Mouse (Mus musculus) left cerebral cortex, postnatal 10 days (tissue): Measurements from ENCODE around the gene Gm17374. TPM values are rescaled to one million over a fixed set of nuclear protein-coding genes. Genes with fewer than 3 reads are reported as not detected.
"Not testable (repeated sequence)": the region's sequence is repeated elsewhere in the genome, so short reads cannot be mapped to it uniquely, and the experiment has no call there.

ENCODE experiments used
- DNase-seq, 2 experiments: peaks; one replicate each; pipeline ENCODE4 v3.0.0; 2021 to 2022; ENCODE audit warnings: low spot score in 2 of 2, mixed read lengths in 1 of 2; ENCODE audit errors: extremely low spot score in 1 of 2
- intact Hi-C: fragments of 180-260 bp; cut with DNase I; formaldehyde crosslinking; loops from one replicate; pipeline ENCODE4 v1.15.1; 2025
- total RNA-seq, 2 experiments: library from RNA; stranded (reverse); gene quantifications; 2 replicates each; pipeline ENCODE4 v1.2.3; 2021

Gene Gm17374
- not detected for total RNA-seq

- intact Hi-C loops, result loop anchor here (10.0 kb wide), 1 partner anchor 727 kb away; no protein-coding TSS in a partner anchor
- not testable (repeated sequence) for DNase-seq
Observed at GRCm38 (mm10) chr2:140151743-140152142, at the start of gene Gm17374. Gene Gm17374, plus strand, starts transcription at chr2:140152043.

GRCm38 (mm10) chr2:140104951-140105350 lies 46.9 kb upstream of the Gm17374 start:
- DNase-seq, result peak in 1 of 2 experiments; percentile 8
- intact Hi-C loops, result no loop called here

DNA sequence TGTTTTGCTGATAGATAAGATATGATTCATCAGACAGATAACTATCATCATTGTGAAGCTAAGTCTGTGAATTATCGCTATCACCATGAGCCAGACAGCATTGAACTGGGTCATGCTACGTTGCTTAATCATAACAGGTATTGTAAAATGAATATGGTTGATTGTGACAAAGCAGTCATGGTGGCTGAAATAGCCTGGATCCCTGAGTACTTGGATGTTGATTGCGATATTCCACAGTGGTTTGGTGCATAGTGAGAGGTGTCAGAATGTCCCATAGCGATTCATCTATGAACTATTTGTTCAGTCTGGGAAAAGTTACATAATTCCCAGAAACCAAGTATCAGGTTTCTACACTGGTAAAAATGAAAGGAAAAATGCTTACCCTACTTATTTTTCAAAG lies 44.2 kb upstream of the Gm17374 start:
- DNase-seq, result no peak
- intact Hi-C loops, result no loop called here

- DNase-seq, result no peak
- intact Hi-C loops, result no loop called here
Observed at GRCm38 (mm10) chr2:140108945-140109344, 42.9 kb upstream of the Gm17374 start.

GRCm38 (mm10) chr2:140113851-140114250 lies 38.0 kb upstream of the Gm17374 start:
- DNase-seq, result peak in 1 of 2 experiments; percentile 31
- intact Hi-C loops, result no loop called here

DNA sequence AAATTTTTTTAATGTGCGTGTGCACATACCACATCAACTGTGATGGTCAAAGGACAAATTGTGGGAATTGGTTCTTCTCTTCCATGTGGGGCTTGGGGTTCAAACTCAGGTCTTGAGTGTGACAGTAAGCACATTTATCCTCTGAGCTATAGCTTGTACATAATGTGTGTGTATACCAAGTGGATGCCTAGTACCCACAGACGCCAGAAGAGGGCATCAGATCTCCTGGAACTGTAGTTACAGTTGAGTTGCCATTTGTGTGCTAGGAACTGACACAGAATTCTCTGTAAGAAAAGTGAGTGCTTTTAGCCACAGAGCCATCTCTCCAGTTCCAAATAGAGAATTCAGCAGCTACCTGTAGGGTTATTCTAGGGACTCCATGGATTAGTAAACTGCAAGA lies 26.3 kb upstream of the Gm17374 start:
- DNase-seq, result no peak
- intact Hi-C loops, result no loop called here

DNA sequence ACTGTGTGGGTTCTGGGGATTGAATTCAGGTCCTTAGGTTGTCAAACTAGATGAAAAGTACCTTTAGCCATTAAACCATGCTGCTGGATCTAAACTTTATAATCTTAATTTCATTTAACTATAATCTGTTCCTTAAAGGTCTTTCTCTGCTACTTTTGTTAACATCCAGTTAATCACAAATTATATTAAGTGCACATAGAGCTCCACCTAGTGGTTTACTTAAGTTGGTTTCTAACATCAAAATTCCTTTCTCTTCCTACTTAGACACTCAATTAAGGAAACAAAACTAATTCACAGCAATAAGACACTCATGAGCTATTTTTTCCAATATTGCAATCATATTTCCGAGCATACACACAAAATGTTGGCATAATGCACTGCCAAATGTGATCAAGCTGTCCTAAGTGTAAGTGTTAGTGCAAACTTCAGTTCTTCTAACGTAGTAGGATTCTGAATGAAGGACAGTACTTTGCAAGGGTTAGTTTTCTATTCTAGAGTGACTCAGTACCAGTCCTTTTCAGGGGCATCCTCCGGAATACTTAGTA lies 7.4 kb downstream of the Gm17374 start:
- peak in 1 of 2 experiments; percentile 17 for DNase-seq
- intact Hi-C loops, result loop anchor here (5.0 to 10.0 kb wide), 2 partner anchors 567 to 734 kb away; no protein-coding TSS in a partner anchor

GRCm38 (mm10) chr2:140163351-140163854 lies 11.6 kb downstream of the Gm17374 start:
- DNase-seq, result no peak
- intact Hi-C loops, result no loop called here

GRCm38 (mm10) chr2:140169057-140169456 lies 17.2 kb downstream of the Gm17374 start:
- intact Hi-C loops, result no loop called here
- DNase-seq, result no peak

- DNase-seq, result peak; percentile 95
- intact Hi-C loops, result no loop called here
Observed at GRCm38 (mm10) chr2:140170127-140170802, 18.4 kb downstream of the Gm17374 start, which contains the start of the genes Esf1 and Ndufaf5. Gene Esf1, minus strand, starts transcription at chr2:140170564. Gene Ndufaf5, plus strand, starts transcription at chr2:140170649.

DNA sequence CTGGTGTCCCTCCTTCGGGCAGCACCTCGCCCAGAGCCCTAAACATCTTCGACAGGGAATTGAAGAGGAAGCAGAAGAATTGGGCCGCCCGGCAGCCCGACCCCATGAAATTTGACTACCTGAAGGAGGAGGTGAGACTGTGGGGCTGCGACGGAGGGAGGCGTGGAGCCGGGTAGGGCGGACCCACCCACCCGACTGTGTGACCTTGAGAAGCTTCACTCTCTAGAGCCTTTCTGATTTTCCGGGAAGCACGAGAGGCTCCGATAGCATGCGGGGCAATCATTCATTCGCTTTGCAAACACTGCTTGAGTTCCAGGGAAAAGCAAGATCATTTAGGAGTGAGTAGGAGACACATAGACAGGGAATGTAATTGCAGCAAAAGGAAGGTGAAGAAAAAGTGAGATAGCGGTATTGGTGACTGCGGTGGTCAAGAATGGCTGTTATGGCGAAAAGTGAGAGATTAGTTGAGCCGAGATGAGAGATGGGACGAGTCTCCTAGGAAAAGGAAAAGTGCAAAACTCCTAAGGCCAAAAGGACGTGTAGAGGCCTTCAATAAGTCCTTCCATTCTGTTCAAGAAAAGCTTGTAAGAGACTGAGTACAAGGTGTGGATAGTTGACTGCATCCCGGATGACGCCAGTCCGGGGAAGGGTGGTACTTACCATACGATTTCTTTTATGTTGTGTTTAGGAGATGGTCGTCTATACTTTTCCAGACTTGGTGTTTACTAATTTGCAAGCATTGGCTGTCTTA lies 19.1 kb downstream of the Gm17374 start:
- no peak for DNase-seq
- intact Hi-C loops, result no loop called here

DNA sequence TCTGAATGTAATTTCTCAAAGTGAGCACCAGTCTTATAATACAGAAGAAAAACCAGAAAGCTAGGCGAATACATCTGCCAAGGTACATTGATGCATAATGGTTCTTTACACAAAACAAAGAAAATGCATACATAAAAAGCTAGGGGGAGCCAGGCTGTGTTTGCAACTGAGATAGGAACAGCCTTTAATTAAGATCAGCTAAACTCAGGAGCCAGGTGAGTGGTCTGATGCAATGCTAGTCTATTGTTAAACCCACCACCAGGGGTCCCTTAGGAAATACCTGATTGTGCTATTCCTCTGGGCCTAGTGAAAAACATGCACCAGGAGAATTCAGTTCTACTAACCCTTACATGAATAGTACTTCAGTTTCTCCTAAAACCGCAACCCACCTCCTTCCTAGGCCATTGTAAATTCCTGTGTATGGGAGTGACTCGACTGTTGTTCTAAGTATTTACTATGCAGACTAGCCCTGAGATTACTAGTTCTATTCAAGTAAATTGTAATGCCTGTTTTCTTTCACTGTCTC lies 33.9 kb downstream of the Gm17374 start:
- DNase-seq, intact Hi-C loops: not testable (repeated sequence)

DNA sequence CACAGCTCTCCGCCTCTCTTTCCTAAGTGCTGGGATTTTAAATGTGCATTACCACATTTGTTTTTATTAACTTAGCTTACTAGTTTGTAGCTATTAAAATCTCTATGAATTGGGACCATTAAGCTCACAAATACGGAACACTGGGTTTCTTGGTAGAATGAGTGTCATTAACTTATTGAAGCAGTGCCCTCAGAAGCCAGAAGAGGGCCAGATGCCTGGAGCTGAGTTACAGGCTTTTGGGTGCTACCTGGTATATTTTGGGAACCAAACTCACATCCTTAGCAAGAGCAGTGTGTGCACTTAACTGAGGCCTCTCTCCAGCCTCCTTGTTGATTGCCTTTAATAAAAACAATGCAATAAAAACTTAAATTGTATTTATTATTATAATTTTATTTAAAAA lies 48.9 kb downstream of the Gm17374 start:
- DNase-seq, result no peak
- intact Hi-C loops, result no loop called here

DNA sequence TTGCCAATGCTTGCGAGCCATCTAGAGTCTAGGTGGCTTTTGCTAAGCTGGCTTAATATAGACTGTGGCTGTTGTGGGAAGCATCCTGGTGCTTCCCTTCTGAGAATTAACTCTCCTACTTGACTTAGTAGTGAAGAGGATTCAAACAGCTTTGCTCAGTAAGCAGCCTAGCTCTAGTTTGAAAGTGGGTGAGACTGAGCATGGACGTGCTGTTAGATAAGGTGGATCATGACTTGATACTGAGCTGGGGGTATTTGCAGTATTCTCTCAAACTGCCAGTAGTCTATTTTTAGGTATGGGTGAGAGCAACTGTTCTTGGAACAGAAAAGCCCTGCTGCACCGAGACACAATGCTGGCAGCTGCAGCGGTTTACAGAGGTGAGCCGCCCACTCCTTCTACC lies 50.7 kb downstream of the Gm17374 start:
- no peak for DNase-seq
- intact Hi-C loops, result loop anchor here (2.0 kb wide), 1 partner anchor 224 kb away; no protein-coding TSS in a partner anchor

Other genes starting within 250 kb of the Gm17374 start
- gene Tasp1, start 85.2 kb upstream of the Gm17374 start, total RNA-seq, result 10 to 100 TPM; 34.7 to 36.5 TPM
- gene Esf1, start 18.5 kb downstream of the Gm17374 start, total RNA-seq, result 10 to 100 TPM; 19.3 to 20.4 TPM
- gene Ndufaf5, start 18.6 kb downstream of the Gm17374 start, total RNA-seq, result 10 to 100 TPM; 53.8 to 59.0 TPM
- gene Sel1l2, start 237.7 kb downstream of the Gm17374 start, total RNA-seq, result not detected
- 10 to 100 TPM; 69.6 to 70.8 TPM for gene Macrod2, start 243.3 kb downstream of the Gm17374 start, total RNA-seq